Mouse (Mus musculus) MEL (cell line): ENCODE data around the gene Sepsecs. TPM values are rescaled to one million over a fixed set of nuclear protein-coding genes. Genes with fewer than 3 reads are reported as not detected.

Experiments used
- DNase-seq: peaks from one replicate; pipeline ENCODE4 v3.0.0; 2011; ENCODE audit warnings: low read depth, low spot score
- H3K27ac ChIP-seq: 2 replicates; pipeline ENCODE4 v1.5.1; 2012; ENCODE audit warnings: low read depth, mild to moderate bottlenecking, control low read depth, low read length, moderate library complexity; ENCODE audit not compliant: control insufficient read depth
- H3K27me3 ChIP-seq, 2 experiments: fragments of 150-350 bp in 1 of 2; sonication (generic) in 1 of 2; 2 replicates each; pipeline ENCODE4 v1.6.1; 2012; ENCODE audit warnings: low read length in 2 of 2, mild to moderate bottlenecking in 2 of 2, improper control_type of control experiment in 1 of 2, moderate library complexity in 1 of 2; ENCODE audit not compliant: insufficient read depth in 2 of 2, control insufficient read depth in 1 of 2
- H3K36me3 ChIP-seq, 2 experiments: 2 replicates each; pipeline ENCODE4 v1.6.1; 2012 to 2014; ENCODE audit warnings: low read length in 2 of 2, improper control_type of control experiment in 1 of 2, inconsistent platforms in 1 of 2, mild to moderate bottlenecking in 1 of 2; ENCODE audit not compliant: insufficient read depth in 2 of 2, control insufficient read depth in 1 of 2
- H3K4me1 ChIP-seq, 2 experiments: fragments of 150-350 bp in 1 of 2; sonication (generic) in 1 of 2; 2 replicates each; pipeline ENCODE4 v1.6.1; 2012; ENCODE audit warnings: low read length in 2 of 2, improper control_type of control experiment in 1 of 2, mild to moderate bottlenecking in 1 of 2; ENCODE audit not compliant: insufficient read depth in 2 of 2, control insufficient read depth in 1 of 2
- H3K4me3 ChIP-seq, 2 experiments: fragments of 150-350 bp in 1 of 2; sonication (generic) in 1 of 2; 2 replicates each; pipeline ENCODE4 v1.5.1; 2012; ENCODE audit warnings: low read depth in 2 of 2, low read length in 2 of 2, mild to moderate bottlenecking in 2 of 2, moderate library complexity in 2 of 2, control low read depth in 1 of 2, improper control_type of control experiment in 1 of 2; ENCODE audit not compliant: control insufficient read depth in 1 of 2, insufficient read depth in 1 of 2
- H3K79me2 ChIP-seq: 2 replicates; pipeline ENCODE4 v1.6.1; 2012; ENCODE audit warnings: mild to moderate bottlenecking, low read length, moderate library complexity; ENCODE audit not compliant: control insufficient read depth, poor library complexity, insufficient read depth
- H3K9ac ChIP-seq: 2 replicates; pipeline ENCODE4 v1.6.1; 2012; ENCODE audit warnings: low read depth, mild to moderate bottlenecking, control low read depth, low read length, moderate library complexity; ENCODE audit not compliant: control insufficient read depth, poor library complexity, severe bottlenecking
- H3K9me3 ChIP-seq: fragments of 150-350 bp; sonication (generic); replicated peaks from 2 replicates; pipeline ENCODE4 v1.6.1; 2012; ENCODE audit warnings: mild to moderate bottlenecking, low read length, improper control_type of control experiment, moderate library complexity; ENCODE audit not compliant: insufficient read depth
- BHLHE40 ChIP-seq: IDR thresholded peaks from 2 replicates; pipeline ENCODE4 v1.6.1; 2012; ENCODE audit warnings: low read depth, mild to moderate bottlenecking, inconsistent platforms, low read length, improper control_type of control experiment, borderline replicate concordance
- CHD1 ChIP-seq: IDR thresholded peaks from 2 replicates; pipeline ENCODE4 v1.6.1; 2012; ENCODE audit warnings: low read depth, mild to moderate bottlenecking, inconsistent platforms, low read length, improper control_type of control experiment
- CTCF ChIP-seq, 3 experiments: IDR thresholded peaks in 2 of 3; conservative IDR thresholded peaks in 1 of 3; 2 replicates each; pipeline ENCODE4 v1.5.1; 2011 to 2012; ENCODE audit warnings: low read length in 3 of 3, low read depth in 2 of 3, mild to moderate bottlenecking in 2 of 3, improper control_type of control experiment in 1 of 3, inconsistent platforms in 1 of 3, mixed read lengths in 1 of 3, moderate library complexity in 1 of 3; ENCODE audit not compliant: control insufficient read depth in 1 of 3, insufficient read depth in 1 of 3, poor library complexity in 1 of 3, severe bottlenecking in 1 of 3
- EP300 ChIP-seq, 2 experiments: IDR thresholded peaks; 2 replicates each; pipeline ENCODE4 v1.6.1; 2011; ENCODE audit warnings: improper control_type of control experiment in 2 of 2, low read length in 2 of 2, low read depth in 1 of 2, mild to moderate bottlenecking in 1 of 2
- ETS1 ChIP-seq: IDR thresholded peaks from 2 replicates; pipeline ENCODE4 v1.6.1; 2012; ENCODE audit warnings: low read depth, mild to moderate bottlenecking, inconsistent platforms, low read length, improper control_type of control experiment, moderate library complexity
- GABPA ChIP-seq: IDR thresholded peaks from 2 replicates; pipeline ENCODE4 v1.6.1; 2012; ENCODE audit warnings: low read depth, mild to moderate bottlenecking, inconsistent platforms, low read length, improper control_type of control experiment, moderate library complexity
- JUND ChIP-seq: IDR thresholded peaks from 2 replicates; pipeline ENCODE4 v1.6.1; 2011; ENCODE audit warnings: low read depth, mild to moderate bottlenecking, improper control_type of control experiment, low read length
- MAFK ChIP-seq: IDR thresholded peaks from 2 replicates; pipeline ENCODE4 v1.6.1; 2011; ENCODE audit warnings: low read depth, mild to moderate bottlenecking, low read length, improper control_type of control experiment, borderline replicate concordance
- MAZ ChIP-seq: IDR thresholded peaks from 2 replicates; pipeline ENCODE4 v1.6.1; 2012; ENCODE audit warnings: low read depth, mild to moderate bottlenecking, inconsistent platforms, low read length, improper control_type of control experiment
- MXI1 ChIP-seq: IDR thresholded peaks from 2 replicates; pipeline ENCODE4 v1.6.1; 2011; ENCODE audit warnings: mild to moderate bottlenecking, low read depth, low read length, improper control_type of control experiment
- MYB ChIP-seq: IDR thresholded peaks from 2 replicates; pipeline ENCODE4 v1.6.1; 2011; ENCODE audit warnings: mild to moderate bottlenecking, low read depth, low read length, improper control_type of control experiment
- MYC ChIP-seq: IDR thresholded peaks from 2 replicates; pipeline ENCODE4 v1.6.1; 2011; ENCODE audit warnings: low read depth, mild to moderate bottlenecking, low read length, improper control_type of control experiment, moderate library complexity
- NELFE ChIP-seq: IDR thresholded peaks from 2 replicates; pipeline ENCODE4 v1.6.1; 2011; ENCODE audit warnings: low read depth, low read length, improper control_type of control experiment
- POLR2A ChIP-seq, 2 experiments: IDR thresholded peaks; 2 replicates each; pipeline ENCODE4 v1.6.1; 2011 to 2012; ENCODE audit warnings: low read length in 2 of 2, mild to moderate bottlenecking in 2 of 2, control low read depth in 1 of 2, improper control_type of control experiment in 1 of 2, low read depth in 1 of 2, moderate library complexity in 1 of 2; ENCODE audit not compliant: control insufficient read depth in 1 of 2, insufficient read depth in 1 of 2, poor library complexity in 1 of 2
- POLR2AphosphoS2 ChIP-seq: IDR thresholded peaks from 2 replicates; pipeline ENCODE4 v1.6.1; 2011; ENCODE audit warnings: low read length, improper control_type of control experiment
- POLR2AphosphoS5 ChIP-seq: IDR thresholded peaks from 2 replicates; pipeline ENCODE4 v1.6.1; 2012; ENCODE audit warnings: low read depth, borderline replicate concordance, mild to moderate bottlenecking, inconsistent platforms, low read length, moderate library complexity, mixed read lengths
- RAD21 ChIP-seq: IDR thresholded peaks from 2 replicates; pipeline ENCODE4 v1.6.1; 2011; ENCODE audit warnings: mild to moderate bottlenecking, low read depth, low read length, improper control_type of control experiment
- RCOR1 ChIP-seq: IDR thresholded peaks from 2 replicates; pipeline ENCODE4 v1.6.1; 2012; ENCODE audit warnings: low read depth, mild to moderate bottlenecking, inconsistent platforms, low read length, improper control_type of control experiment
- SIN3A ChIP-seq: IDR thresholded peaks from 2 replicates; pipeline ENCODE4 v1.6.1; 2012; ENCODE audit warnings: low read length, improper control_type of control experiment, inconsistent platforms
- SMC3 ChIP-seq: IDR thresholded peaks from 2 replicates; pipeline ENCODE4 v1.6.1; 2011; ENCODE audit warnings: low read depth, low read length, improper control_type of control experiment
- TAL1 ChIP-seq: IDR thresholded peaks from 2 replicates; pipeline ENCODE4 v1.6.1; 2012; ENCODE audit warnings: mild to moderate bottlenecking, inconsistent platforms, low read length, moderate library complexity, mixed read lengths
- TCF12 ChIP-seq: IDR thresholded peaks from 2 replicates; pipeline ENCODE4 v1.6.1; 2014; ENCODE audit warnings: low read depth, mild to moderate bottlenecking, inconsistent platforms, low read length, improper control_type of control experiment, moderate library complexity
- USF1 ChIP-seq: IDR thresholded peaks from 2 replicates; pipeline ENCODE4 v1.6.1; 2014; ENCODE audit warnings: low read depth, mild to moderate bottlenecking, inconsistent platforms, low read length, improper control_type of control experiment, moderate library complexity
- USF2 ChIP-seq, 2 experiments: IDR thresholded peaks; 2 replicates each; pipeline ENCODE4 v1.6.1; 2011 to 2012; ENCODE audit warnings: improper control_type of control experiment in 2 of 2, low read length in 2 of 2, borderline replicate concordance in 1 of 2, inconsistent platforms in 1 of 2, low read depth in 1 of 2, mild to moderate bottlenecking in 1 of 2; ENCODE audit not compliant: insufficient read depth in 1 of 2
- ZKSCAN1 ChIP-seq: IDR thresholded peaks from 2 replicates; pipeline ENCODE4 v1.6.1; 2012; ENCODE audit warnings: low read depth, mild to moderate bottlenecking, inconsistent platforms, low read length, improper control_type of control experiment, moderate library complexity
- polyA plus RNA-seq, 2 experiments: library from polyadenylated mRNA; stranded (reverse) in 1 of 2; unstranded in 1 of 2; fragments of >175 nt in 1 of 2; fragments of >200 nt in 1 of 2; gene quantifications; 2 replicates each; pipeline versions ENCODE4 v1.2.1 to v1.2.4; 2012; ENCODE audit warnings: low replicate concordance in 2 of 2, low read depth in 1 of 2; ENCODE audit not compliant: insufficient read length in 2 of 2, insufficient read depth in 1 of 2, missing spikeins in 1 of 2
- total RNA-seq: library from RNA; depleted of rRNA; stranded (reverse); fragments of 300-350 nt; gene quantifications from 2 replicates; pipeline ENCODE4 v1.2.3, GENCODE M21; 2012

Gene Sepsecs
- total and polyA plus RNA-seq, 3 experiments: 11.8 to 12.2 TPM; not detected in 1

GRCm38 (mm10) chr5:52652086-52652485, 17.4 kb downstream of the Sepsecs start:
- Histone ChIP-seq H3K9ac (no peak overlapping the region), H3K4me3 (no peak overlapping the region), H3K27me3 (no peaks in the 10 kb centered on the region), H3K36me3 (peaks cover 0 to 8% of the 10 kb centered on the region in 2 experiments; a peak in 2 of 4 replicates), H3K4me1 (no peaks in the 10 kb centered on the region), H3K79me2 (no peaks in the 10 kb centered on the region), H3K9me3 (no peaks in the 10 kb centered on the region), H3K27ac (no peak overlapping the region)
- no peak for DNase-seq
- no peak for TF ChIP-seq SMC3
- TF ChIP-seq POLR2AphosphoS2: no peak
- TF ChIP-seq RCOR1: no peak
- TF ChIP-seq POLR2A (IDR thresholded peaks at IDR 0.05; ENCODE audit: control insufficient read depth in 1 of 2, insufficient read depth in 1 of 2, low read depth in 1 of 2, low read length in 2 of 2, poor library complexity in 1 of 2): no peak
- no peak for TF ChIP-seq CTCF (IDR thresholded peaks at IDR 0.05 in 2 of 3, conservative IDR thresholded peaks at IDR 0.05 in 1 of 3; ENCODE audit: control insufficient read depth in 1 of 3, insufficient read depth in 1 of 3, low read depth in 2 of 3, low read length in 3 of 3, poor library complexity in 1 of 3, severe bottlenecking in 1 of 3)
- no peak for TF ChIP-seq NELFE
- no peak for TF ChIP-seq MAZ
- no peak for TF ChIP-seq SIN3A
- TF ChIP-seq ZKSCAN1: no peak
- no peak for TF ChIP-seq RAD21
- no peak for TF ChIP-seq JUND
- no peak for TF ChIP-seq ETS1
- TF ChIP-seq CHD1: no peak
- TF ChIP-seq USF1: no peak
- no peak for TF ChIP-seq POLR2AphosphoS5
- TF ChIP-seq EP300 (IDR thresholded peaks at IDR 0.05; ENCODE audit: low read depth in 1 of 2, low read length in 2 of 2): no peak
- TF ChIP-seq TAL1: no peak
- TF ChIP-seq MAFK: no peak

DNA sequence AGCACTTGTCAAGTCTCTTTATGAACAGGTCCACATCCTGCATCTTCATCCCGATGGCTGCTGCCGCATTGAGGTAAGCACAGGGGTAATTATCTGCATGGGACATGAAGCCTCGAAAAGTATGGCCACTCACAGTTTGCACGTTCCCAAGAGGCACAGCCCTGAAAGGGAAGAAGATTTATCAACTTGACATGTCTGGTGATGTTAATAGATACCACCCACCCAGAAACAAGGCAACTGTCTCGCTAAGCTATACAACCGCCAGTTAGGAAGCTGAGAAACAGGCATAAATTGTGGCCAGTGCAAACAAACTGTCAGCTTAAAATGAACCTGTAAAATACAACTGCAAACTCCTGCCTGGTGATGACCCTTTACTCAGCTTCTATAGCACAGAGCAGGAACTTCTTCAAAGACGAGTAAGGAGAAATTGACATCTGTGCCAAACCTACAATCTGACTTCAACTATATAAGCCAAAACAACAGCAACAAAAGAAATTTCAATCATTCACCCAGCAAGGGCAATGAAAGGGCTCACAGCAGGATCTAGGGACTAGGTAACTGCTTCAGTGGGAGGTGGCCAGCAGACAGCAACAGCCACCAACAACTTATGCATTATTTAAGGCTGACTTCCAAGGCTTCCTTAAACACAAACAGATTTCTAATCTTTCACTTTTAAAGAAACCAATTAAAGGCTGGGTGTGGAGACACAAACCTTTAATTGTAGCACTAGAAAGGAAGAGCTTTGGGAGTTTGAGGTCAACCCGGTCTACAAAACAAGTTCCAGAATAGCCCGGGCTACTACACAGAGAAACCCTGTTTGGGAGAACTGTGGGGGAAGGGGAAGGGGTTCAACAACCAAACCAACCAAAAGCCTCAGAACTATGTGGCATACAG, 25.3 kb downstream of the Sepsecs start:
- Histone ChIP-seq H3K27me3 (no peaks in the 10 kb centered on the region), H3K9me3 (no peaks in the 10 kb centered on the region), H3K4me1 (peaks cover 6 to 26% of the 10 kb centered on the region in 2 experiments), H3K27ac (peak overlapping the region; percentile 37; the same call in 1 of the 2 replicates), H3K79me2 (no peaks in the 10 kb centered on the region), H3K36me3 (peaks cover 17 to 33% of the 10 kb centered on the region in 2 experiments), H3K4me3 (no peak overlapping the region), H3K9ac (no peak overlapping the region)
- TF ChIP-seq ETS1 (0 out of 2 replicates have a peak, but pooled peaks have one; percentile 18), MXI1 (no peak), GABPA (no peak), POLR2AphosphoS2 (no peak), SMC3 (no peak), BHLHE40 (peak; percentile 26; the same call in 1 of the 2 replicates), SIN3A (peak; percentile 39; the same call in 1 of the 2 replicates), MYB (peak; percentile 64), TCF12 (0 out of 2 replicates have a peak, but pooled peaks have one; percentile 24), EP300 (IDR thresholded peaks at IDR 0.05; ENCODE audit: low read depth in 1 of 2, low read length in 2 of 2) (peak in 1 of 2 experiments; percentile 62; a peak in 2 of 4 replicates), CHD1 (no peak), MYC (no peak), USF2 (IDR thresholded peaks at IDR 0.05; ENCODE audit: borderline replicate concordance in 1 of 2, insufficient read depth in 1 of 2, low read depth in 1 of 2, low read length in 2 of 2) (no peak)
- DNase-seq: peak; percentile 45
